Mouse (Mus musculus) heart, embryonic 16.5 days (tissue): ENCODE measurements at regions not wholly inside any gene's neighbourhood (a gene's known extent, or its start where the extent isn't known, plus 50 kb on each side); places are given as distances from the start of the nearest gene placed in this dataset.

Experiments
- ATAC-seq: fragments of 200-750 bp; cut with Nextera tagmentation; replicated peaks from 2 replicates; pipeline ENCODE4 v1.8.0; 2017; ENCODE audit warnings: moderate number of reproducible peaks; ENCODE audit not compliant: insufficient read depth, low FRiP score; ENCODE audit errors: extremely low read depth
- H3K27ac ChIP-seq: fragments of 300-500 bp; sonication (generic); 2 replicates; pipeline ENCODE4 v1.5.1; 2014; ENCODE audit warnings: mild to moderate bottlenecking, low read length, control low read depth, moderate library complexity
- H3K27me3 ChIP-seq: fragments of 300-500 bp; sonication (generic); 2 replicates; pipeline ENCODE4 v1.6.1; 2014; ENCODE audit warnings: low read length, mixed read lengths; ENCODE audit not compliant: control insufficient read depth, insufficient read depth
- H3K36me3 ChIP-seq: fragments of 300-500 bp; sonication (generic); 2 replicates; pipeline ENCODE4 v1.6.1; 2014; ENCODE audit not compliant: control insufficient read depth, insufficient read depth
- H3K4me1 ChIP-seq: fragments of 300-500 bp; sonication (generic); 2 replicates; pipeline ENCODE4 v1.6.1; 2014; ENCODE audit warnings: low read length, mixed read lengths; ENCODE audit not compliant: control insufficient read depth, insufficient read depth
- H3K4me2 ChIP-seq: fragments of 300-500 bp; sonication (generic); 2 replicates; pipeline ENCODE4 v1.6.1; 2014; ENCODE audit warnings: low read depth, mild to moderate bottlenecking, control low read depth, low read length
- H3K4me3 ChIP-seq: fragments of 300-500 bp; sonication (generic); 2 replicates; pipeline ENCODE4 v1.5.1; 2014; ENCODE audit warnings: mild to moderate bottlenecking, control low read depth, low read length
- H3K9ac ChIP-seq: fragments of 300-500 bp; sonication (generic); 2 replicates; pipeline ENCODE4 v1.6.1; 2014; ENCODE audit warnings: low read length, control low read depth
- H3K9me3 ChIP-seq: fragments of 300-500 bp; sonication (generic); replicated peaks from 2 replicates; pipeline ENCODE4 v1.6.1; 2016; ENCODE audit warnings: low read length; ENCODE audit not compliant: control insufficient read depth
- WGBS: fragments of 180-500 bp; shearing (Covaris S2); extraction: QIAGEN DNeasy Blood & Tissue Kit; methylation state at CpG from one replicate; pipeline ENCODE4 v1.1.7; 2014; 5-methylcytosine and 5-hydroxymethylcytosine counted together

GRCm38 (mm10) chr15:68451971-68452370 lies 1951.3 kb upstream of the Lrrc6 start:
- Histone ChIP-seq H3K4me2 (no peak overlapping the region), H3K9ac (no peak overlapping the region), H3K27me3 (no peaks in the 10 kb centered on the region), H3K36me3 (no peaks in the 10 kb centered on the region), H3K9me3 (no peaks in the 10 kb centered on the region), H3K4me1 (no peaks in the 10 kb centered on the region), H3K4me3 (no peak overlapping the region), H3K27ac (no peak overlapping the region)
- WGBS = 26% methylated on average over 2 of the region's 2 CpGs
- ATAC-seq = no peak

GRCm38 (mm10) chr15:68445341-68445740 lies 1944.6 kb upstream of the Lrrc6 start:
- 82% methylated on average over 7 of the region's 7 CpGs for whole genome bisulfite sequencing
- Histone ChIP-seq H3K4me1 (no peaks in the 10 kb centered on the region), H3K27me3 (no peaks in the 10 kb centered on the region), H3K9me3 (no peaks in the 10 kb centered on the region), H3K36me3 (no peaks in the 10 kb centered on the region), H3K27ac (no peak overlapping the region), H3K4me3 (no peak overlapping the region), H3K4me2 (no peak overlapping the region), H3K9ac (no peak overlapping the region)
- no peak for ATAC-seq

GRCm38 (mm10) chr15:68440636-68441035 lies 1939.9 kb upstream of the Lrrc6 start:
- no peak for ATAC-seq
- 64% methylated on average over 9 of the region's 9 CpGs for WGBS
- Histone ChIP-seq H3K36me3 (no peaks in the 10 kb centered on the region), H3K27ac (no peak overlapping the region), H3K4me3 (no peak overlapping the region), H3K27me3 (no peaks in the 10 kb centered on the region), H3K9ac (no peak overlapping the region), H3K4me2 (no peak overlapping the region), H3K4me1 (no peaks in the 10 kb centered on the region), H3K9me3 (no peaks in the 10 kb centered on the region)

- H3K4me1 ChIP-seq = no peaks in the 10 kb centered on the region
- no peak overlapping the region for H3K27ac ChIP-seq
- no peak overlapping the region for H3K4me2 ChIP-seq
- H3K4me3 ChIP-seq = no peak overlapping the region
- no peak overlapping the region for H3K9ac ChIP-seq
- no peaks in the 10 kb centered on the region for H3K27me3 ChIP-seq
- 29% methylated on average over 3 of the region's 3 CpGs for WGBS
- H3K9me3 ChIP-seq = no peaks in the 10 kb centered on the region
- 0 out of 2 replicates have a peak, but pooled peaks have one; percentile 37 for ATAC-seq
- H3K36me3 ChIP-seq = no peaks in the 10 kb centered on the region
These were observed 1935.3 kb upstream of the Lrrc6 start for GRCm38 (mm10) chr15:68435961-68436360.

- H3K9me3 ChIP-seq = no peaks in the 10 kb centered on the region
- no peak overlapping the region for H3K4me3 ChIP-seq
- 0 out of 2 replicates have a peak, but pooled peaks cover 2% of the 10 kb centered on the region for H3K4me1 ChIP-seq
- H3K9ac ChIP-seq = no peak overlapping the region
- H3K4me2 ChIP-seq = no peak overlapping the region
- ATAC-seq = no peak
- no peaks in the 10 kb centered on the region for H3K36me3 ChIP-seq
- no peaks in the 10 kb centered on the region; the same call in none of the 2 replicates for H3K27me3 ChIP-seq
- no peak overlapping the region for H3K27ac ChIP-seq
- 74% methylated on average over 2 of the region's 2 CpGs for WGBS
These were observed 1930.5 kb upstream of the Lrrc6 start for GRCm38 (mm10) chr15:68431251-68431650.

GRCm38 (mm10) chr15:68430486-68430885 lies 1929.8 kb upstream of the Lrrc6 start:
- Histone ChIP-seq H3K27me3 (no peaks in the 10 kb centered on the region; the same call in none of the 2 replicates), H3K4me2 (no peak overlapping the region), H3K9ac (no peak overlapping the region), H3K27ac (no peak overlapping the region), H3K36me3 (no peaks in the 10 kb centered on the region), H3K4me1 (0 out of 2 replicates have a peak, but pooled peaks cover 2% of the 10 kb centered on the region), H3K9me3 (no peaks in the 10 kb centered on the region), H3K4me3 (no peak overlapping the region)
- ATAC-seq = no peak
- 44% methylated on average over 4 of the region's 4 CpGs for WGBS

- no peaks in the 10 kb centered on the region; the same call in none of the 2 replicates for H3K27me3 ChIP-seq
- H3K4me2 ChIP-seq = no peak overlapping the region
- 20% methylated on average over 6 of the region's 6 CpGs for WGBS
- H3K27ac ChIP-seq = no peak overlapping the region
- no peaks in the 10 kb centered on the region for H3K9me3 ChIP-seq
- H3K9ac ChIP-seq = no peak overlapping the region
- no peak overlapping the region for H3K4me3 ChIP-seq
- no peaks in the 10 kb centered on the region for H3K36me3 ChIP-seq
- 0 out of 2 replicates have a peak, but pooled peaks cover 2% of the 10 kb centered on the region for H3K4me1 ChIP-seq
- ATAC-seq = no peak
These were observed 1927.9 kb upstream of the Lrrc6 start for GRCm38 (mm10) chr15:68428444-68429228.

- Histone ChIP-seq H3K9ac (no peak overlapping the region), H3K9me3 (no peaks in the 10 kb centered on the region), H3K4me3 (no peak overlapping the region), H3K4me2 (no peak overlapping the region), H3K36me3 (no peaks in the 10 kb centered on the region), H3K27ac (no peak overlapping the region), H3K4me1 (peaks cover 21% of the 10 kb centered on the region), H3K27me3 (peaks cover 6% of the 10 kb centered on the region; the same call in 1 of the 2 replicates)
- ATAC-seq = no peak
- 44% methylated on average over 1 of the region's 1 CpGs for WGBS
These were observed 1916.4 kb upstream of the Lrrc6 start for GRCm38 (mm10) chr15:68417142-68417541.

- Histone ChIP-seq H3K9ac (no peak overlapping the region), H3K4me2 (no peak overlapping the region), H3K36me3 (no peaks in the 10 kb centered on the region), H3K27me3 (peaks cover 6% of the 10 kb centered on the region; the same call in 1 of the 2 replicates), H3K9me3 (no peaks in the 10 kb centered on the region), H3K4me3 (no peak overlapping the region), H3K4me1 (peaks cover 21% of the 10 kb centered on the region), H3K27ac (no peak overlapping the region)
- WGBS = 19% methylated on average over 3 of the region's 3 CpGs
- ATAC-seq = no peak
These were observed 1914.8 kb upstream of the Lrrc6 start for GRCm38 (mm10) chr15:68415401-68415925.
